Mouse (Mus musculus): ENCODE measurements around the gene Asic2. TPM values are rescaled to one million over a fixed set of nuclear protein-coding genes. Genes with fewer than 3 reads are reported as not detected.
"Not testable (repeated sequence)": the region's sequence is repeated elsewhere in the genome, so short reads cannot be mapped to it uniquely, and the experiment has no call there.

The Asic2 gene
- total and polyA plus RNA-seq, 2 experiments: under 0.01 TPM; not detected in 1

DNA sequence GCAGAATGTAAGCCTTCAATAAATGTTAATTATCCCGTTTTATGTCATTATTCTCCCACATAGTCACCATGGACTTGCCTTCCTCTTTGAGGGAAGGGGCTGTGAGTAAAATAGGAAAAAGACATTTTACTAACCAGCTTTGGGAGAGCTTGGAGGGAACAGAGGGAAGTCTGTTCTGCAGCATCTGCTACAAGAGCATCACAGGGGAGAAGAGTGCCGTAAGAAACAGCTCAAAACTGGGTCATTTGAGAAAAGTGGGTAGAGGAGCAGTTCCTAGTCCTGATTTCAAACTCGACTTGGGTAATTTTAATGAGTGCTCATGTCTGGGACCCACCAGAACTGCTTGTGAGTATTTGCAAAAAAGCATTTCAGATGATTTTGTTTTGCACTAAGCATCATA, 707.0 kb downstream of the Asic2 start:
- Histone ChIP-seq H3K27ac (replicated peaks; ENCODE audit: insufficient read depth, low read depth, low read length) (no peak overlapping the region), H3K79me2 (ENCODE audit: control insufficient read depth, insufficient read depth, low read length) (no peaks in the 10 kb centered on the region), H3K27me3 (ENCODE audit: control insufficient read depth, insufficient read depth, low read length) (no peaks in the 10 kb centered on the region), H3K4me1 (ENCODE audit: control insufficient read depth, insufficient read depth, low read length) (no peaks in the 10 kb centered on the region), H3K4me3 (ENCODE audit: insufficient read depth, low read depth, low read length) (no peak overlapping the region), H3K9ac (ENCODE audit: low read depth, low read length) (no peak overlapping the region), H3K36me3 (ENCODE audit: control insufficient read depth, insufficient read depth, low read length) (no peaks in the 10 kb centered on the region)
- no peak for DNase-seq (ENCODE audit: extremely low read depth, low read depth, low spot score)
- TF ChIP-seq CTCF (IDR thresholded peaks at IDR 0.05; ENCODE audit: low read depth, low read length): no peak
- no peak for TF ChIP-seq POLR2A (IDR thresholded peaks at IDR 0.05; ENCODE audit: extremely low read depth, insufficient read depth, low read length)
- WGBS: 79% methylated on average over 3 of the region's 3 CpGs

DNA sequence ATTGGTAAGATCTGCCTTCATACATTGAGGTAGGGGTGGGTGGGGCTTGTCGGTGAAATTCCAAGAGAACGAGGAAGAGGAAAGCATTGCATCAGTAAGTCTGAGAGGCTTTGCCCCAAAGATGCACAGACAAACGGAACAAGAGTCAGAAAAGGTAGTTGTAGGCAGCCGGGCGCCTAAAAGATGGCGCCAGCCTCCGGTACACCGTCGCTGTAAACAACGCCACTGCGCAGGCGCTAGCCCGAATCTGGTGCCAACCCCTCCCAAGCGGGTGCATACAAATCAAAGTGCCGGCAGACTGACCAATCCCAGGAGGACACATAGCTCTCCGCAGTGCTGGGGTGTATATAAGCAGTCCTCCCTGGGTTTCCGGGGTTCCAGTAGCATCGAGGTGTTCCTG, 727.1 kb downstream of the Asic2 start:
- H3K27ac ChIP-seq (replicated peaks; ENCODE audit: insufficient read depth, low read depth, low read length); DNase-seq (ENCODE audit: extremely low read depth, low read depth, low spot score); H3K27me3 ChIP-seq (ENCODE audit: control insufficient read depth, insufficient read depth, low read length); H3K79me2 ChIP-seq (ENCODE audit: control insufficient read depth, insufficient read depth, low read length); H3K9ac ChIP-seq (ENCODE audit: low read depth, low read length); H3K4me3 ChIP-seq (ENCODE audit: insufficient read depth, low read depth, low read length); H3K4me1 ChIP-seq (ENCODE audit: control insufficient read depth, insufficient read depth, low read length); H3K36me3 ChIP-seq (ENCODE audit: control insufficient read depth, insufficient read depth, low read length): not testable (repeated sequence)
- WGBS: 93% methylated on average over 18 of the region's 18 CpGs

DNA sequence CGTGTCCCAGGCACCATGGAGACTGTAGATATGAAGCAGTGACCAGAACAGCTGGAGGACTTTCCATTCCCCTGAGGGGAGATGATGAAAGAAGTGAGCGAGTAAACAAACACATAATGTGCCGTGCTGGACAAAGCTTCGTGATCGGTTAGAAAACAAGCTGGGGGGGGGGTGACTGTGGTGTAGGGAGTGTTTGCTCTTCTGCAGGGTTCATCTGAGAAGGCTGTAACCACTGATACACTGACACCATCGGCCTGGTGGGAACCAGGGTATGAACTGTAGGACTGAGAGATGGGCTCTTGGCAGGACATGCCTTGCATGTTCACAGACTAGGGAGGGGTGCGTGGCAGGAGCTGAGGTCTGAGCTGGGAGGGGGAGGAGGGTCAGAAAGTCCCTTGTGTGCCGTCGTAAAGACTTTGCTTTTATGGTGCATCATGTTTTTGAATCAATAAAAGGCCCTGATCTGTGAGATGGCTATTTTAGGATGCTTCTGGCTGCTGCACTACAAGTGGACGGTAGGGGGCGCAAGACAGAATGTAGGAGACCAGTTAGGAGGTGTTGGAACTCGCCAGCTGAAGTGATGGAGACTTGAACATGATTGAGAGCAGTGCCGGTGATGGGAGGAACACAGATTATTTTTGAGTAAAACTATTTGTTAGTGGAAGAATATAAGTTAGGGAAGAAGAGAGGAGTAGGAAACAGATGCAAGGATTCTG, 728.1 kb downstream of the Asic2 start:
- peak; percentile 25 for DNase-seq (ENCODE audit: extremely low read depth, low read depth, low spot score)
- Histone ChIP-seq H3K36me3 (ENCODE audit: control insufficient read depth, insufficient read depth, low read length) (no peaks in the 10 kb centered on the region), H3K4me3 (ENCODE audit: insufficient read depth, low read depth, low read length) (no peak overlapping the region), H3K27ac (replicated peaks; ENCODE audit: insufficient read depth, low read depth, low read length) (no peak overlapping the region), H3K79me2 (ENCODE audit: control insufficient read depth, insufficient read depth, low read length) (no peaks in the 10 kb centered on the region), H3K4me1 (ENCODE audit: control insufficient read depth, insufficient read depth, low read length) (no peaks in the 10 kb centered on the region), H3K9ac (ENCODE audit: low read depth, low read length) (no peak overlapping the region), H3K27me3 (ENCODE audit: control insufficient read depth, insufficient read depth, low read length) (no peaks in the 10 kb centered on the region)
- TF ChIP-seq POLR2A (IDR thresholded peaks at IDR 0.05; ENCODE audit: extremely low read depth, insufficient read depth, low read length): no peak
- TF ChIP-seq CTCF (IDR thresholded peaks at IDR 0.05; ENCODE audit: low read depth, low read length): peak; percentile 65
- 37% methylated on average over 13 of the region's 13 CpGs for WGBS

DNA sequence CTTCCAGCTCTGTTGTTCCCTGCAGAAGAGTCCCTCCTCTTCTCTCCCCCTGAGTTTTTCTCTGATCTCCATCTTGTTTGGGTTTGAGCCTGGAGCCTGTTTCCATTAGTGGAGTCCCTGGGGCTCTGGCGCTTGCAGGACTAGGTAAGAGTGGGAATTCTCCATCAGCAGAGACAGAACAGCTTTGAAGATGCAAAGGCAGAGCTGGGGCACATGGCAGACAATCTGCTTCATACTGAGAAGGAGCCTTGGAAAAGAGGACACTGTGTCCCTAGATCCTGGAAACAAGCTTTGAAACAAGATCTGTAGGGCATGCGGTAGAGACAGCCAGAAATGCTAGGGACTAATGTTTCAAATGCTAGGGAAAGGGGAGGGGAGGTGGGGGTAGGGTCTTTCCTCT, 729.2 kb downstream of the Asic2 start:
- no peaks in the 10 kb centered on the region for H3K36me3 ChIP-seq (ENCODE audit: control insufficient read depth, insufficient read depth, low read length)
- no peaks in the 10 kb centered on the region for H3K4me1 ChIP-seq (ENCODE audit: control insufficient read depth, insufficient read depth, low read length)
- H3K4me3 ChIP-seq (ENCODE audit: insufficient read depth, low read depth, low read length): no peak overlapping the region
- DNase-seq (ENCODE audit: extremely low read depth, low read depth, low spot score): no peak
- H3K9ac ChIP-seq (ENCODE audit: low read depth, low read length): no peak overlapping the region
- TF ChIP-seq CTCF (IDR thresholded peaks at IDR 0.05; ENCODE audit: low read depth, low read length) (no peak), POLR2A (IDR thresholded peaks at IDR 0.05; ENCODE audit: extremely low read depth, insufficient read depth, low read length) (no peak)
- 67% methylated on average over 2 of the region's 2 CpGs for WGBS
- H3K27ac ChIP-seq (replicated peaks; ENCODE audit: insufficient read depth, low read depth, low read length): no peak overlapping the region
- no peaks in the 10 kb centered on the region for H3K79me2 ChIP-seq (ENCODE audit: control insufficient read depth, insufficient read depth, low read length)
- no peaks in the 10 kb centered on the region for H3K27me3 ChIP-seq (ENCODE audit: control insufficient read depth, insufficient read depth, low read length)

DNA sequence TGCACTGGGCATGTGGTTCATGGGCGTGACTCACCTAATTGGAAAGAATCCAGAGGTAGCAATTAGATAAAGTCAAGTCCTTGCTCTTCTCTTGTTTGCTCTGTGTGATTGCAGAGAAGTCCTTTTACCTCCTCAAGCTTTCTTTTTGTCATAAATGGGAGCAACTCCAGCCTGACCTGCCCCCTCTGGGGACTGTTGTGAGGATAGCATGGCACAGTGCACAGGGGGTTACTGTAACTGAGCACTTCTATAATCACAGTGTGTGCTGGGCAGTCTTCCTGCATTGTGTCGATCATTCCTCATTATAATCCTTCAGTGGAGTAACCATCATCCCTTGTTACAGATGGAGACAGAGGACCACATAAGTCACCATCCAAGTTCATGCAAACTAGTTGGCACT, 732.2 kb downstream of the Asic2 start:
- Histone ChIP-seq H3K9ac (ENCODE audit: low read depth, low read length) (no peak overlapping the region), H3K36me3 (ENCODE audit: control insufficient read depth, insufficient read depth, low read length) (no peaks in the 10 kb centered on the region), H3K4me1 (ENCODE audit: control insufficient read depth, insufficient read depth, low read length) (no peaks in the 10 kb centered on the region), H3K27me3 (ENCODE audit: control insufficient read depth, insufficient read depth, low read length) (no peaks in the 10 kb centered on the region), H3K27ac (replicated peaks; ENCODE audit: insufficient read depth, low read depth, low read length) (no peak overlapping the region), H3K79me2 (ENCODE audit: control insufficient read depth, insufficient read depth, low read length) (no peaks in the 10 kb centered on the region), H3K4me3 (ENCODE audit: insufficient read depth, low read depth, low read length) (no peak overlapping the region)
- 68% methylated on average over 2 of the region's 2 CpGs for whole genome bisulfite sequencing
- no peak for TF ChIP-seq CTCF (IDR thresholded peaks at IDR 0.05; ENCODE audit: low read depth, low read length)
- TF ChIP-seq POLR2A (IDR thresholded peaks at IDR 0.05; ENCODE audit: extremely low read depth, insufficient read depth, low read length): no peak
- no peak for DNase-seq (ENCODE audit: extremely low read depth, low read depth, low spot score)

DNA sequence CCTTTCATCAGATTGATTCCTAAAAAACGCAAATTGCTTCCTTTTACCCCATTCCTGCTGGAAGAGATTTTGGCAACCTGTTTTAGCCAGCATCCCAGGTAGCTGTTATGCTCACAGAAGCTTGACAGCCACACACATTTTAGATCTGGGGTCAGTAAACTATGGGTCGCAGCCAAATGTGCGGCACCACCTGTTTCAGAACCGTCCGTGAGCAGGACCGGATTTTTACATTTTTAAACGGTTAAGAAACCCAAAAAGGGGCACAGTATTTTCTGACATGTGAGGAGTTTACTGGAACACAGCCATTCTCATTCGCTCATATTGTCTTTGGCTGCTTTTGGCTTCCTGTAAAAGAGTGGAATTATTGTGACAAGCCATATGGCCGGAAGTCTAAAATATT, 744.9 kb downstream of the Asic2 start:
- Histone ChIP-seq H3K27ac (replicated peaks; ENCODE audit: insufficient read depth, low read depth, low read length) (no peak overlapping the region), H3K36me3 (ENCODE audit: control insufficient read depth, insufficient read depth, low read length) (no peaks in the 10 kb centered on the region), H3K4me3 (ENCODE audit: insufficient read depth, low read depth, low read length) (no peak overlapping the region), H3K27me3 (ENCODE audit: control insufficient read depth, insufficient read depth, low read length) (no peaks in the 10 kb centered on the region; the same call in 1 of the 2 replicates), H3K9ac (ENCODE audit: low read depth, low read length) (no peak overlapping the region), H3K79me2 (ENCODE audit: control insufficient read depth, insufficient read depth, low read length) (no peaks in the 10 kb centered on the region), H3K4me1 (ENCODE audit: control insufficient read depth, insufficient read depth, low read length) (no peaks in the 10 kb centered on the region)
- DNase-seq (ENCODE audit: extremely low read depth, low read depth, low spot score): no peak
- 85% methylated on average over 9 of the region's 9 CpGs for WGBS
- TF ChIP-seq CTCF (IDR thresholded peaks at IDR 0.05; ENCODE audit: low read depth, low read length) (no peak), POLR2A (IDR thresholded peaks at IDR 0.05; ENCODE audit: extremely low read depth, insufficient read depth, low read length) (no peak)

Measured in liver, adult 2 months (tissue).